Mouse (Mus musculus): ENCODE data around the gene Gm17535.
"Not testable (repeated sequence)": the region's sequence is repeated elsewhere in the genome, so short reads cannot be mapped to it uniquely, and the experiment has no call there.

DNA sequence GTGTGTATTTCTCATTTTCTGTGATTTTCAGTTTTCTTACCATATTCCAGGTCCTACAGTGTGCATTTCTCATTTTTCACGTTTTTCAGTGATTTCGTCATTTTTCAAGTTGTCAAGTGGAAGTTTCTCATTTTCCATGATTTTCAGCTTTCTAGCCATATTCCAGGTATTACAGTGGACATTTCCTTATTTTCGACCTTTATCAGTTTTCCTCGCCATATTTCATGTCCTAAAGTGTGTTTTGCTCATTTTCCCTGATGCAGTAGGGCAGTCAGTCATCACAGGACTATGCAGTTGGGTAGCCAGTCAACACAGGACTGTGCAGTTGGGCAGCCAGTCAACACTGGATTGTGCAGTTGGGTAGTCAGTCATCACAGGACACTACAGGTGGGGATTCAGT is 3.8 kb downstream of the Gm17535 start:
- not testable (repeated sequence) for TF ChIP-seq CHD2 (IDR thresholded peaks at IDR 0.05; ENCODE audit: low read depth, low read length); MAFK (IDR thresholded peaks at IDR 0.05; ENCODE audit: insufficient read depth, low read depth, low read length); ZNF384 (IDR thresholded peaks at IDR 0.05; ENCODE audit: low read depth, low read length); ZC3H11A (IDR thresholded peaks at IDR 0.05; ENCODE audit: borderline replicate concordance, low read depth, low read length); HCFC1 (IDR thresholded peaks at IDR 0.05; ENCODE audit: borderline replicate concordance, insufficient read depth, low read length)
